Mouse (Mus musculus) ES-Bruce4 (cell line): Measurements from ENCODE around the gene Vegfb. TPM values are rescaled to one million over a fixed set of nuclear protein-coding genes. Genes with fewer than 3 reads are reported as not detected.

Experiments
- H3K27ac ChIP-seq: 2 replicates; pipeline ENCODE4 v1.5.1; 2012; ENCODE audit warnings: low read length, inconsistent platforms; ENCODE audit not compliant: insufficient read depth
- H3K27me3 ChIP-seq: 2 replicates; pipeline ENCODE4 v1.6.1; 2012; ENCODE audit warnings: mild to moderate bottlenecking, low read length, inconsistent platforms; ENCODE audit not compliant: control insufficient read depth, poor library complexity, insufficient read depth, severe bottlenecking
- H3K36me3 ChIP-seq: 2 replicates; pipeline ENCODE4 v1.6.1; 2012; ENCODE audit warnings: inconsistent platforms, mild to moderate bottlenecking, low read length, moderate library complexity; ENCODE audit not compliant: control insufficient read depth, poor library complexity, insufficient read depth, severe bottlenecking
- H3K4me1 ChIP-seq: one replicate; pipeline ENCODE4 v1.8.1; 2011; ENCODE audit warnings: low read length; ENCODE audit not compliant: control insufficient read depth, insufficient read depth
- H3K4me3 ChIP-seq: 2 replicates; pipeline ENCODE4 v1.5.1; 2011; ENCODE audit warnings: low read depth, mild to moderate bottlenecking, low read length
- H3K9ac ChIP-seq: 2 replicates; pipeline ENCODE4 v1.6.1; 2012; ENCODE audit warnings: low read depth, mild to moderate bottlenecking, inconsistent platforms; ENCODE audit not compliant: poor library complexity, severe bottlenecking
- H3K9me3 ChIP-seq: replicated peaks from 2 replicates; pipeline ENCODE4 v1.6.1; 2012; ENCODE audit warnings: mild to moderate bottlenecking, low read length, inconsistent platforms; ENCODE audit not compliant: control insufficient read depth, poor library complexity, insufficient read depth, severe bottlenecking
- CTCF ChIP-seq: IDR thresholded peaks from one replicate; pipeline ENCODE4 v1.8.1; 2011; ENCODE audit warnings: low read depth, low read length
- EP300 ChIP-seq: IDR thresholded peaks from 2 replicates; pipeline ENCODE4 v1.6.1; 2011; ENCODE audit warnings: low read depth, low read length; ENCODE audit not compliant: insufficient read depth
- POLR2A ChIP-seq: IDR thresholded peaks from one replicate; pipeline ENCODE4 v1.8.1; 2011; ENCODE audit warnings: low read length; ENCODE audit not compliant: insufficient read depth
- polyA plus RNA-seq: library from polyadenylated mRNA; stranded (reverse); fragments of >200 nt; gene quantifications from 2 replicates; pipeline ENCODE4 v1.2.4, GENCODE M21; 2011; ENCODE audit warnings: low read depth; ENCODE audit not compliant: missing spikeins, insufficient read depth, insufficient read length

Gene Vegfb
- polyA plus RNA-seq, 1 experiment, result 44.7 TPM

- Histone ChIP-seq H3K4me3 (peak overlapping the region; percentile 65), H3K9ac (peak overlapping the region; percentile 59), H3K27me3 (no peaks in the 10 kb centered on the region), H3K9me3 (no peaks in the 10 kb centered on the region), H3K36me3 (peaks cover 24% of the 10 kb centered on the region), H3K4me1 (no peaks in the 10 kb centered on the region), H3K27ac (no peak overlapping the region)
- TF ChIP-seq EP300, result no peak
- peak; percentile 52 for TF ChIP-seq CTCF
- no peak for TF ChIP-seq POLR2A
Observed at GRCm38 (mm10) chr19:6979486-6980380, 7.7 kb downstream of the Vegfb start.

GRCm38 (mm10) chr19:6979001-6979479 is 8.4 kb downstream of the Vegfb start:
- Histone ChIP-seq H3K9ac (peak overlapping the region; percentile 47), H3K4me1 (no peaks in the 10 kb centered on the region), H3K27ac (no peak overlapping the region), H3K4me3 (peak overlapping the region; percentile 64), H3K36me3 (peaks cover 23% of the 10 kb centered on the region), H3K27me3 (no peaks in the 10 kb centered on the region), H3K9me3 (no peaks in the 10 kb centered on the region)
- TF ChIP-seq CTCF (no peak), POLR2A (no peak), EP300 (no peak)

GRCm38 (mm10) chr19:6978639-6978974 is 8.8 kb downstream of the Vegfb start:
- Histone ChIP-seq H3K9me3 (no peaks in the 10 kb centered on the region), H3K36me3 (peaks cover 23% of the 10 kb centered on the region), H3K4me1 (no peaks in the 10 kb centered on the region), H3K4me3 (peak overlapping the region; percentile 64), H3K27ac (no peak overlapping the region), H3K9ac (peak overlapping the region; percentile 47; the same call in 1 of the 2 replicates), H3K27me3 (no peaks in the 10 kb centered on the region)
- TF ChIP-seq CTCF, result no peak
- no peak for TF ChIP-seq POLR2A
- no peak for TF ChIP-seq EP300

- H3K36me3 ChIP-seq, result peaks cover 23% of the 10 kb centered on the region
- no peaks in the 10 kb centered on the region for H3K27me3 ChIP-seq
- no peak overlapping the region for H3K27ac ChIP-seq
- no peak for TF ChIP-seq EP300
- no peak for TF ChIP-seq POLR2A
- no peak for TF ChIP-seq CTCF
- no peak overlapping the region for H3K4me3 ChIP-seq
- H3K4me1 ChIP-seq, result no peaks in the 10 kb centered on the region
- 0 out of 2 replicates have a peak overlapping the region, but pooled peaks have one; percentile 47 for H3K9ac ChIP-seq
- H3K9me3 ChIP-seq, result no peaks in the 10 kb centered on the region
Observed at GRCm38 (mm10) chr19:6977759-6978638, 9.5 kb downstream of the Vegfb start.

- Histone ChIP-seq H3K27me3 (no peaks in the 10 kb centered on the region), H3K4me3 (peak within 1 kb of the TSS; percentile 76), H3K27ac (peak within 1 kb of the TSS; percentile 42), H3K36me3 (peaks cover 14% of the 10 kb centered on the region), H3K9ac (peak within 1 kb of the TSS; percentile 41), H3K9me3 (no peaks in the 10 kb centered on the region), H3K4me1 (peaks cover 7% of the 10 kb centered on the region)
- TF ChIP-seq EP300, result no peak
- no peak for TF ChIP-seq CTCF
Observed at GRCm38 (mm10) chr19:6975537-6976521, 11.6 kb downstream of the Vegfb start, which contains the start of gene Plcb3. TSS of gene Plcb3 (minus strand) at chr19:6976470.
